Mouse (Mus musculus): Measurements from ENCODE around the gene Akr7a5. TPM values are rescaled to one million over a fixed set of nuclear protein-coding genes. Genes with fewer than 3 reads are reported as not detected.
A peak's percentile ranks its signal among the peaks of the same experiment; 100 is the strongest.

The Akr7a5 gene
- total RNA-seq, 2 experiments from 2014 or later, result 32.5 to 34.9 TPM

GRCm38 (mm10) chr4:139351931-139352711 is 41.6 kb downstream of the Akr7a5 start, which contains the start of the genes Mrto4, Emc1 and Ubr4:
TSS of gene Mrto4 (minus strand) at chr4:139352576.
TSS of gene Emc1 (plus strand) at chr4:139352587.
TSS of gene Ubr4 (plus strand) at chr4:139352609.
- DNase-seq (ENCODE audit: low spot score), result peak; percentile 81

- DNase-seq (ENCODE audit: low spot score), result no peak
These were observed 42.3 kb downstream of the Akr7a5 start for GRCm38 (mm10) chr4:139352832-139353231.

DNA sequence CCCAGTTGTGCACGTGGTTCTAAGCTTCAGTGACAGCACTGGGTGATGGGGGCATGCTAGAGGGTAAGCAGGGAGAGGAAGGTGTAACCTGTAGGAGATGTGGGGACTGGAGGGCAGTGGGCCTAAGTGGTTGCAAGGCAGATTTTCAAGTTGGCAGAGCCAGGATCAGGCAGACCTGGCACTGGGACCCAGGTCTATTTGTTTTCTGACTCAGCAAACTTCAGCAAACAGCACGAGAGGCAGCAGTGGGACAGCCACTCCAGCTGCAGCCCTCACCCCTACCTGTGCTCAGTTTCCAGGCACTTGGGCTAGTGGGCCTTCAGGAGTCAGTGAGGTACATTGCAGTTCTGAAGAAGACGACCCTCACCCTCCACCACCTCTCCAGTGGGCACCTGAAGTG is 46.7 kb downstream of the Akr7a5 start:
- no peak for DNase-seq (ENCODE audit: low spot score)

DNA sequence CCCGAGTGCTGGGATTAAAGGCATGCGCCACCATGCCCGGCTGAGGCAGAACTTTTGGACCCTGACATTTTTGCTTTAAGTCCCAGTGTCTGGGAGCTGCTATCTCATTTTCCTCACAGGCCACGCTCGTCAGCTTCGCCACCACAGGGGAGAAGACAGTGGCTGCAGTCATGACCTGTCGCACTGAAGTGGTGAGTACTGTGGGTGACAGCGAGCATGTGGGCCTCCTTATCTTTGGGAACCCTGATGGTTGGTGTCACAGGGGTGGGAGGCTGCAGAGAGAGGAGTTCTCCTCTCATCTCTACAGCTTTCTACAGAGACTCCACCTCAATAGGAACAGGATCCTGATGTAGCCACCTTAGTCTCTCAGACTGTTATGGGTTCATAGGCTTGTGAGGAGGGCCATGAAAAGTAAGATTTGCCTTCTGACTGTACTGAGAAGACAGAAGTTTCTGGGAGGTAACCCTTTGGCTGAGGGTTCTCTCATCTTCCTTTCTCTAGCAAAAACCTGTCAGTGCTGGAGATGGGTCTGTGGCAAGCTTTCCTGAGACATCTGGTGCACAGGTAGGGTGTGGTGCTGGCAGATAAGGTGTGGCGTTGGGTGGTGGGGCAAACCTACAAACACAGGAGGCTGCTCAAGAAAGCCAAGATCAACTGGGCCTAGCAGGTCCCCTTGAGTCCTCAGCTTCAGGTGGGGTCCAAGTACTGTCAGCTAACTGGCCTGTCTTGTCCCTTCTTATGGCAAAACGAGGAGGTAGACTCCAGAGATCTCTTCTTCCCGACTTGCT is 50.4 kb downstream of the Akr7a5 start:
- no peak for DNase-seq (ENCODE audit: low spot score)

DNA sequence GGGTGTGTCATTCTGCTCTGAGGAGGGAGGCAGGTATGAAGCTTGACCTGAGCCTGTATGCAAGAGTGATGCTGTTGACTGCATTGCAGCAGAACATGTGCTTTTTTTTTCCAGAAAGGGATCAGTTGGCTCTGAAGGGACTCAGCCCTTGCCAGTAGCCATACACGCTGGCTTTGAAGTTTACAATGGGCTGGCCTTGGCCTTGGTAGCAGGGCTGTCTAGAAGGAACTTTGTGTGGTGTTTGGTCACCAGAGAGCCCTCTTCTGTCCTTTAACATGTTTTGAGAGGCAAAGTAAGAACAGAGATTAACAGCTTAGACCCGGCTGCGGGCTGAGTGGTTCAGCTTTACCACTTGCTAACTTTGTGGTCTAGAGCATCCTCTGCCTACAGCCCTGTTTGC is 56.8 kb downstream of the Akr7a5 start:
- DNase-seq (ENCODE audit: low spot score), result no peak

Small RNA genes lying within 50 kb of the gene (microRNA-seq; reads per million reads assigned to microRNA genes)
- gene Gm24245, result not detected
- not detected for gene Gm25732

Other genes starting within 250 kb of the Akr7a5 start
- not detected for gene Htr6, start 235.2 kb upstream of the Akr7a5 start, total RNA-seq (2021)
- gene Nbl1, start 217.8 kb upstream of the Akr7a5 start, total RNA-seq (2021), result 10 to 100 TPM; 18.5 to 29.9 TPM
- gene Minos1, start 179.6 kb upstream of the Akr7a5 start, total RNA-seq (2021), result 100 to 1,000 TPM; 310 to 342 TPM
- 100 to 1,000 TPM; 416 to 422 TPM for gene Capzb, start 117.8 kb upstream of the Akr7a5 start, total RNA-seq (2021)
- 1 to 10 TPM; 5.6 to 7.8 TPM for gene Pqlc2, start within 50 bp of the Akr7a5 start, total RNA-seq (2021)
- gene Mrto4, start 41.8 kb downstream of the Akr7a5 start, total RNA-seq (2021), result 10 to 100 TPM; 30.5 to 31.4 TPM
- gene Emc1, start 41.8 kb downstream of the Akr7a5 start, total RNA-seq (2021), result 10 to 100 TPM; 28.7 to 32.7 TPM
- 100 to 1,000 TPM; 109 to 115 TPM for gene Ubr4, start 41.9 kb downstream of the Akr7a5 start, total RNA-seq (2021)
- gene Iffo2, start 219.8 kb downstream of the Akr7a5 start, total RNA-seq (2021), result 1 to 10 TPM; 1.4 to 2.4 TPM